Mouse (Mus musculus) spleen, postnatal 36 days (tissue): ENCODE measurements at regions not wholly inside any gene's neighbourhood (a gene's known extent, or its start where the extent isn't known, plus 50 kb on each side); places are given as distances from the start of the nearest gene placed in this dataset.

Experiments
- DNase-seq, 2 experiments: peaks; one replicate each; pipeline ENCODE4 v3.0.0; 2022; ENCODE audit warnings: low spot score in 2 of 2, mixed read lengths in 1 of 2

DNA sequence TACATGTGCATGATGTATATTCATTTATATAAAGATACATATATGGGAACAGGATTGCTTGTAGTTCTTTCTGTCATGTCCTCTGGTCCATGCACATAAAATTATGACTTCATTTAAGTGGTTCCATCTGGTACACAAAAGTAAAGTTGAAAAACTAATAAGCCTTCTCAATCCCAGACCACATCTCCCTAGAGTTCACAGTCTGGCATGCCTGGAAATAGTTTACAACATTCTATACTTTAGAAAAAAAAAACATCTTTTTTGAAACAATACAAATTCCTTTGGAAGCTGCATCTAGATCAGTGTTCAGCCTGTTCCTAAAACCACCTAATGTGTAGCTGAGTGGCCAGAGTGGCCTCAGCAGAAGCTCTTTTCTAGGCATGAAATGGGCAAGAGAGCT, 578.2 kb upstream of the Marcks start:
- DNase-seq, result no peak

DNA sequence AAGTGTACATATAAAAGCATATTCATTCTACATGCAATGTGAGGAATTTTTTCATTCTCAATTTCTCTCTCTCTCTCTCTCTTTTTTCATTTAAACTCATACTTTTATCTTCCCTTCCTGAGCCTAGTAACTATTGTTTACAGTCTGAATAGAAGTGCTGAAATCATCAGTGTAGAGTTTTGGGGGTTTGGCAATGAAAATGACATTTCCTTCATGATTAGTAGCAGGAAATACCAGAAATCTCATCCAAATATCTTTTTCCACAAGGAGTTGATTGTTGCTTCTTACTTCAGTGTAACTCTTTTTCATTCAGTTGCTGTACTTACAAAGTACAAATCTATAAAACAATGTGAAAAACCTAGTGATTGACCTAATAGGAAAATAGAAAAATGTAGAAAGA, 572.7 kb upstream of the Marcks start:
- DNase-seq, result no peak

DNA sequence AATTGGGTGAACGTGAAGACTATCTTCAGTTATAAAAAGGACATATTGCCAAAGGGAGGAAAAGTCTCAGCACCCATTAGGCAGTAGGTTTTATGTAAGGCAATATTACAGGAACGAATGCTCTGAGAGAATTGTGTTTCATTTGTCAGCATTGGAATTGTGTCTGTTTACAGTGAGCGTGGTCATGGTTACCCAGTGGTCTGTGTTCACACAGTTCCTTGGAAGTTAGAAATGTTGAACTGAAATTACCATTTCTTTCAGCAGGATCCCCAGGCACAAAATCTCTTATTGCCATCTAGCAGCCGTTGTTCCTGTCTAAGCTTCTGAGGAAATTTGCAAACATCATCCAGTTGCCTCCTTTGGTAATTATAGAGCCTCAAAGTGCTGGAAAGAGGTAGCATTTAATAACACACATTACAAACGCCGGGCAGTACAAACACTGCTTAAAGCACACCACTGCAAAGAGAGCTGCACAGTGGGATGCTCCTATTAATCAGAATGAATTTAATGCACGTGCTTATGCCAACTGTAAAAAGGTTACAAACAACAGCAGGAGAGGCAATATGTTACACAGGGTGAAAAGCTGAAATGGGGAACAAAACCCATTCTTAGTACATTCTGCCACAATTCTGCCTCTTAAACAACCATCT, 555.4 kb upstream of the Marcks start:
- DNase-seq, result no peak

DNA sequence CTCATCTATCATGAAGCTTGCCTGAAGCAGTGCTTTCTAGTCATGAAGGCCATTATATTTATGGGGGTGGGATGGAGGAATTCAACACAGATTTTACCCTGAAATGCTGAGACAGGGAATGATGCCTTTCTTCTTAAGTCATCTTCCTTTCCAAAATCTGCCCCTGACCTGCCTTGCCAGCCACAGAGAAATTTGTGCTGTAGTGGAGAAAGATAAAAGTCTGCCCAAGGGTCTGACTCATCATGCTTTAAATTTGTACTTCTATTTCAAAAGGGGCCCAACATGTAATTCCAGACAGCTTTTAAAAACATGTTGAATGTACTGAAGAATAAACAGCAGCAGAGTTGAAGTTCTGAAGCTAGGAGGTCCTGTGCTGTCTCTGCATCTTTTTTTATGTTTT, 554.1 kb upstream of the Marcks start:
- DNase-seq, result no peak

DNA sequence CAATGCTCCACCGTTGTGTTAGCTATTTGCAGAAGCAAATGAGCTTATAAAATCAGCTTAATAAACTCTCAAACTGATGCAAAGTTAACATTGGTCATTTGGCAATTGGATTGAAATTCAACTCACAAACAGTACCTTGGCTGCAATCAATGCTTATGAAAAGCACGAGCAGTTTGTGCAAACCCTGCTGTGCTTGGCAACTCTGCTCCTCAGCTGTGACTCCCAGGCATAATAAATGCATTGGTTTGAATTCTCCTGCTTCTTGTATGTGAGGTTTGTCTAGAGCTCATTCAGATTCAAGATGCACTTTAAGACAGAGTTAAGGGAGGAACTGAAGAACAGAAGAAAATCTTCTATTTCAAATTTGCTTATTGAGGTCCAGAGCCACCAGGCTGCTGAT, 553.2 kb upstream of the Marcks start:
- DNase-seq, result no peak

DNA sequence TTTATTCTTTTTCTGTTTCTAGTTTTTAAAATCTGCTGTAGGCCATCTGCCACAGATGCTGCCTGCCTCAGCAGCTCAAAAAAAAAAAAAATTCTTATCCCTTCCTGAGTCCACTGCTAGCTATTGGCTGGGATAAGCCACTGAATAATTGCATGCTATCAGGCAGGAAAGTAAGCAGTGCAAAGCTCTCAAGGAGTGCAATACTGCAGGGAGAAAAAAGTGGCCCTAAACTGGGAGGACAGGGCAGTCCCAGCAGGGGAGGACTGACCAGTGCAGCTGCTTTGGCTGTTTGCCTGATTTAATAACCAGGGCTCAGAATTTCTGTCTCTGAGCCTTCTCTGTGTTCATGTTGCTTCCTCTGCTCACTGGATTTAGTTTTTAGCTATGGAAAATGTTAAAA, 544.4 kb upstream of the Marcks start:
- no peak for DNase-seq

DNA sequence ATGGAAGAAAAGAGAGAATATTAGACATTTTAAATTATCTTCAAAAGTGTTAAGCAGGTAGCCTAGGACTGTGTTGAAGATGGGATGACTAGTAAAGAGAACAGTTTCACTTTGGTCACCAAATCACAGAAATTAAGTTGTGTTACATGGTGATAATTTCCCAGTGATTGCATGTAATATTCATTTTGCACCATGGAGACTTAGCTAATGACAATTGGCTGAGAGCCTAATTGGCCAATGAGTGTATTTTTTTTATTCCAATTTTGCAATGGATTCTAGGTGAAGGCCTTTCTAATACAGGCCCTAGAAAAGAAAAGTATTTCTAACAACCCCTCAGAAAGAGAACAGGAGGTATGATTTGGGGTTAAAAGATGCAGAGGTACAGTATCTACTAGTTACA, 541.9 kb upstream of the Marcks start:
- no peak for DNase-seq

DNA sequence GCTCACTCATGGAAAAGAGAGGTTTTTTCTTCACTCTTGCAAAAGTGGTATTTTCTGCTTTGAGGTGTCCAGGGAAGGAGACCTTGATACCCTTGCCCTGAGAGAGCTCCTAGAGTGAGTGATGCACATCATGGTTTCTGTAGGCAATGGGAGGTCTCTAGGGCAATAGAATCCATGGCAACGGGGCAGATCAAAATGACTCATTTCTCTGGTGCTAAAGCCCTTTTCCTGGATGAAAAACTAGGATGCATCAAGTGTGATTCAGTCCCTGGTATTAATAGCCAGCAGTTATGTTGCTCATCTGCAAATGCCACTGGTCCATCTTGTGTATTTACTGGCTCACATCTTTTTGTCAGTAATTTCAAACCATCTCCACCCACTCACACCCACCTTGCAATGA, 539.1 kb upstream of the Marcks start:
- DNase-seq, result no peak

DNA sequence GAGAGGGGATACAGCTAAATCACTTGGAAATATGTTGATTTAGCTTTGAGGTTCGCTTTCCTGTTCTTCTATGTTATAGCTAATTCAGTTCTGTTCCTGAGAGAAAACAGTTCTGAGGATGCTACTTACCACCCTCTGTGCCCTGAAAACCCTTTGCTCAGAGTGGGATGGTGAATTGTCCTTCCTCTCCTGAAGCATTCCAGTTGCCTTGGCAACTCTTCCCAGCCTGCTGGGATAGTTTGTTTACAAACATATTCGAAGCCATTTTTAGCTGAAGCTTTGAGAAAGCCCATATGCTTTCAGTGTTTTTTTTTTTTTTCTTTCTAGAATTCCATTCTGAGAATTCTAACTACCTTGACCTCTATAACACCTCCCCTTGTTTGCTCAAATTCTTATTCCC, 530.1 kb upstream of the Marcks start:
- no peak for DNase-seq

DNA sequence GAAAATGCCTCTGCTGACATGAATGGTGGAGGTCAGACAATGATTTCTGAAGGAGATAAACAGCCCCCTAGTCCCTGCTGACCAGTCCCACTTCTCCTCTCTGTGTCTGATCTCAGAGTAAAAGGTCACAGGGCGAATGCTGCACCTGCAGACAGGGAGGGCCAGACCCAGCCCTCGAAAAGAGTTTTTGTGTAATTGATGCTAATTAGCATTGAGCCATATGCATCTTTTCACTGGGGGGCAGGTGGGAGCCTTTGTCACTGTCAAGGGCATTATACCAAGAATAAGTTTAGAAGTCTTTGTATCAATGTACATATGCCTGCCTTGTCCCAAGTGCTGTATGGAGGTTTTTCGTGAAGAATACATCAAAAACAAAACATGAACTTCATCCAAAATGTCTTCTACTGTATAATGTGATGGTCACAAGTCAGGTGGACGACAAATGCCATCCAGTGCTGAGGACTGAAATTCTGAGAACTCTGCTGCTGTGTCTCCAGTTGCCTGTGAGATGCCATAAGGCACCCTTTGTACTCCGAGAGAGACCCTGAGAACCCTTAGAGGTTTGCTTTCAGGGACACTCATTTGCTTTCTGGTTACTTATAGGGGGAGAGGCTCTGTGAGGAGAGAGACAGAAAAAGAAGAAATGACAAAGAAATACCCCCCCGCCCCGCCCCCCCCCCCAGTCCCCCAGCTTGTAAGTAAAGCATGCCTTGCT, 528.5 kb upstream of the Marcks start:
- no peak for DNase-seq

DNA sequence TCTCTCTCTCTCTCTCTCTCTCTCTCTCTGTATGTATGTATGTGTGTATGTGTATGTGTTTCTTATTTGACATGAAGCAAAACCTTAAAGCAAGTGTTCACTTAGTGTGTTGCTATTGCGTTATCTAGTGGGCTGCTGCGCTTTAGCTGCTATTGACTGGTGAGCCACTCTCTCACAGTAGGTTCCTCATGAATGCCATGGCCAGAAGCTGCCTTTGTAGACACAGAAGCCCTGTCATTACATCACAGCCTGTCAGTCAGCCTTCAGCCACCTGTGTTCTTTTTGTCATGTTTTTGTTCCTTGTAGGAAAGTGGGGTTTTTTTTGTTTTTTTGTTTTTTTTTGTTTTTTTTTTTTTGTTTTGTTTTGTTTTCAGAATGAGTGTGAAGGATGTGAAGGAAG, 527.8 kb upstream of the Marcks start:
- DNase-seq, result no peak

DNA sequence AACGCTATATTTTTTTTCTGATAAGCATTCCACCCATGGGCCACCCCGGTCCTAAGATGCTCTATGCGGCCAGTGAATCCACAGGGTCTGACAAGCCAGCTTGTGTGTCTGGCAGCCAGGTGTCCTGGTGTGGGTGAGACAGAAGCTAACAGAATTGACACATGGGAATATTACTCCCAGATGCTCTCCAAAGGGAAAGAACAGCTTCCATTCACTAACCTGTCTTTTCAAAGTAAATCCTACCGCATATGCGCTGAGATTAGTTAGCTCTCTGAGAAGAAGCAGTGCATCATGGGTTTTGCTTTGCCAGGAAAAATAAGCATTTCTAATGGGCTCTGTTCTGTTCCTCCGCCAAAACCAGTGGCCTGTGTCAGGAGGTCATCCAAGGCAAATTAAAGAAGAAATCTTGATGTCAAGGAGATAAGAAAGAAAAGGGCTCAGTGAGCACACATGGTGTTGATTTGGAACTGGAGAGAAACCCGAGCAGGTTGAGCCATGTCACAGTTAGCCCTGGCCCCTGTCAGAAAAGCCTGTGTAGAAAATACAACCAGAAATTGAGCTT, 498.4 kb upstream of the Marcks start:
- no peak for DNase-seq

DNA sequence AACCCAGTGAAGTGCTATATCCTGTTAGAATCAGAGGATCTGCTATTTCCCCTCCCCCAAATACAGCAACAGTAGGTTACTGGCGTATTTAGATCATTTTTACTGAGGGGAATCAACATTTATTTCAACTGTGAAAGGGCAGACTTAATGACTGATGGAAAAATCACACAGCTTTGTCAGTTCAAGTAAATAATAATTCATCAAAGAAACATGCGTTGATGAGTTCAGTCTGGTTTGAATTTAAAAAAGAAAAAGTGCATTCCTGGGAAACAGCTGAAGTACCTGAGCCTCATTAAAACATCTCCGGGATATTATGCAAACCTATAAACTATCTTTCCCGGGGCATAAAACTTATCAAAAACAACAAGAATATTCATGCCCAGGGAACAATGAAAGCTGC, 497.7 kb upstream of the Marcks start:
- DNase-seq, result no peak

DNA sequence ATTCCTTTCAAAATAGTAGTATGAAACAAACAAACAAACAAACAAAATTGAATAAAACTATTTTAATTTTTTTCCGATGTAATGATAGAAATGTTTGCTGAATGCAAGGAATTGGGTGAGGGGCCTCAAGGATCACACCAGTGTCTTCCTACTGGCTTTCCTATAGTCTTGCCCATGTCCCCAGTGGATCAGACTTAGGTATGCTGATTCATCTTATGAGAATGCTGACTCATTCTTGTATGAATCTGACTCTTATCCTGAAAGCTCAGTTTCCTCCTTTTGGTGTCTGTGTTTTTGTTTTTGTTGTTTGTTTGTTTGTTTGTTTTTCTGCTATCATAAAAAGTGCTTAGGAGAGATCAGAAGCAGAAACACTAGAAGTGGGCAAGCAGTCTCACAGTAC, 491.7 kb upstream of the Marcks start:
- no peak for DNase-seq

DNA sequence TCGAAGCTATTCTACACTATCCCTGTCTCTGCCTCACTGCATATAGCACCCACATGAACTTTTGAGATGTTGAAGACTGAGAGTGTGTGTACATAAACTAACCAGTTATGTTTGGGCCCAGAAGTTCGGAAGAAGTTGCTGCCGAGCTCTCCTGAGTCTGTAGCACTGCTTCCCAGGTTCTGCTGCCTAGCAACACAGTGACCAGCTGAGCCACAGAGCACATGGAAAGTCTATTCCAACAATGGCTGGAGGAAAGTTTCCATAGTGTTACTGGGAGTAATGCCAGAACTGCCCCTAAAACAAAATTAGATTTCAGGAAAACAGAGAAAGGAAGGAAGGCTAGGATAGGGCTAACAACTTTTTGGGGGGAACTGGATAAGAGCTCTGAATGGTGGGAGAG, 489.2 kb upstream of the Marcks start:
- no peak for DNase-seq

DNA sequence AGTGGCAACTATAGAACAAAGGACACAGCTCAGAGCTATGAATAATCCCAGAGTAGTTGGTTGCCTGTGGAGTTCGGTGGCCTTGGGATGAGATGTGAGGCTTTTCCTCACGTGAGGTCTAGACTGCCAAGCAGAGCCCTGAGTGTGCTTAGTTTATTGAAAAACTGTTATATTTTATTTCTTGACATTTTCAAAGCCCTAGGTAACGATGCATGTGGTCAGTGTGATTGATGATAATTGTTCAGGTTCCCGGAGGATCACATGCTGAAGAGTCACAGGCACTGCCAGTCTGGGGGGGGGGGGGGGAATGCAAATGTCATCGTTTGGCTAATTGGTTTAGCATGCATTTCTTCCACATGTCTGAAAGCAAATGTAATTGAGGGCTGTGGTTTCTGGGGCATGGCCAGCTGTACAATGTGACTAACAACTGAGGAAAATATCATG, 488.1 kb upstream of the Marcks start:
- DNase-seq, result no peak

DNA sequence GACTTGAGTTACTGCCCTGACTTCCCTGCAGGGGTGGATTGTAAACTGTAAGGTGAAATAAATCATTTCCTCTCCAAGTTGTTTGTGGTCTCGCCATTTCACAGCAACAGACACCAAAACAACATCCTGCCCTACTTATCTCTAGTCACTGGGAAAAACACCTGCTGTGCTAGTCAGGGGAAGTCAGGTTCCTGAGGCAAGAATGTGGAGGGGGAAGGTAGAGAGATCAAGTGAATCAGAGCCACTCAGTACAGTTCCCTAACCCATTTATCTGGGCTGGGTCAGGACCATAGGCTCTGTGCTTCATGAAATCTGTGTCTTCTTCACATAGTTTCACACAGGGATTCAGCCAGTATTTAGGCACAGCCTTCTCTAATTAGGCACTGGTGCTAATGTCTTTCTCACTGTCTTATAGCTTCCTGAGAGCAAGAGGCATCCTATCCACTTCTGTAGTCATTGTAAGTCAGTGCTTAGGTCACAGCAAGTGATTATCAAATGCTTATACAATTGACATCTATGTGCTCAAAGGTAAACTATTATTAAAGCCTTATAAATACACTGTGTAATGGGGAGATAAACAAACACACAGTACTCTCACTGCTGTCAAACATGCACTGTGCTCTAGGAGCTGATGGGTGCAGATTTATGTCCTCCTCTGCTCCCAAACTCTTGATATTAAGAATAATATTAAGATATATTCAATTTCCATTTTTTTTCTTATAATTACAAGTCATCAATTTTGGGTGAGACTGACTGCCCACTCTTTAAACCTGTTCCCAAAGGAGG, 487.4 kb upstream of the Marcks start:
- DNase-seq, result no peak

DNA sequence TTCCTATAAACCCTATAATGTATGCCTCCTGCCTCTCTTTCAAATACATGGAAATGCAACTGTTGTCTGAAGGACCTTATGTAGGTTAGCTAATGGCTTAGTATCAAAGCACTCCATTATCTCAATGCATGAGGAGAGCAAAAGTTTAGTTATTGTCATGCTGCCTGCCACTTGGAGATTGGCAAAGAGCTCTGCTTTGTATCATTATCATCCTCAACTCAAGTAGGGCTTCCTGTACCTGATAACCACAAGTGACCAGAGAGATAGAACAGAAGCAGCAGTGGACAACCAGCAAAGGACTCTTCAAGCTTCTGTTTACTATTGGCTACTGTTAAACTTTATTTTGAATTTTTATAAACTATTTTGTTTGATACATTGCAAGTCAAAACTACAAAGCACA, 484.3 kb upstream of the Marcks start:
- no peak for DNase-seq

DNA sequence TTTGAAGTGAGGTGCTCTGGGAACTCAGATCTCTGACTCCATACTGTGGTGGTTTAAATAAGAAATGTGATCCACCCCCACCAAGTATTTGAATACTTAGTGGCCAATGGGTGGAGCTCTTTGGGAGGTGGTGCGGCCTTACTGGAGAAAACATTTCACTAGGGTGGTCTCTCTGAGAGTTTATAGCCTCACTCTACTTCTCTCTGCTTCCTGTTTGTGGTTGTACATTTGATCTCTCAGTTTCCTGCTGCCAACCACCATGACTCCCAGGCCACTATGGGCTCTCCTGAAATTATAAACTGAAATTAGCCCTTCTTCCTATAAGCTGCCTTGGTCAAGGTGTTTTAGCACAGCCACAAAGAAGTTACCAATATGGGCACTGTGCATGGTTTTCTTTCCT, 479.9 kb upstream of the Marcks start:
- no peak for DNase-seq

DNA sequence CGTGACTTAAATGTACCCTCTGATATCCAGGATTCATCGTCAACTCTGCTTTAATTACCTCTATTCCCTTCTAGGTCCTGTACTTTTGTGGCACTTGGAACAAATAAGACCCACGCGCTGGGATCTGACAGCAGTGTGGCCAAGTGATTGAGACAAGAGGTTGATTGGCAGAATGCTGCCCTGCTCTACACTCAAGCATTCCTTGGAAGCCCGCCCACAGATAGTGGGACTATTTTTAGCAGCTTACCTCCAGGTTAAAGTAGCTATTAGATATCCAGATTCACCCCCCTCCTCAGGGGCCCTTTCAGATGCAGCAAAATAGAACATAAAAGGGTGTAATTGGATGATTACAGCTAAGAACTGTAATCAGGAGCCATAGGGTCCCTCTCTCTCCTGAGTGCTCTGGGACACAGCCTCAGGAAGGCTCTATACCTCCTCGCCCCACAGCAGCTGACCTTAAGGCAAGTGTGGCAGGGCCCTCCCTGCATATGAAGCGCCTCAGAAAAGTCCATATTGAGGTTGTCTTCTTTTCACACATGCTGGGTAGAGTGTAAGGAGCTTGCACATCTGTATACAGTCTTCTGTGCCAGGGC, 479.1 kb upstream of the Marcks start:
- no peak for DNase-seq

DNA sequence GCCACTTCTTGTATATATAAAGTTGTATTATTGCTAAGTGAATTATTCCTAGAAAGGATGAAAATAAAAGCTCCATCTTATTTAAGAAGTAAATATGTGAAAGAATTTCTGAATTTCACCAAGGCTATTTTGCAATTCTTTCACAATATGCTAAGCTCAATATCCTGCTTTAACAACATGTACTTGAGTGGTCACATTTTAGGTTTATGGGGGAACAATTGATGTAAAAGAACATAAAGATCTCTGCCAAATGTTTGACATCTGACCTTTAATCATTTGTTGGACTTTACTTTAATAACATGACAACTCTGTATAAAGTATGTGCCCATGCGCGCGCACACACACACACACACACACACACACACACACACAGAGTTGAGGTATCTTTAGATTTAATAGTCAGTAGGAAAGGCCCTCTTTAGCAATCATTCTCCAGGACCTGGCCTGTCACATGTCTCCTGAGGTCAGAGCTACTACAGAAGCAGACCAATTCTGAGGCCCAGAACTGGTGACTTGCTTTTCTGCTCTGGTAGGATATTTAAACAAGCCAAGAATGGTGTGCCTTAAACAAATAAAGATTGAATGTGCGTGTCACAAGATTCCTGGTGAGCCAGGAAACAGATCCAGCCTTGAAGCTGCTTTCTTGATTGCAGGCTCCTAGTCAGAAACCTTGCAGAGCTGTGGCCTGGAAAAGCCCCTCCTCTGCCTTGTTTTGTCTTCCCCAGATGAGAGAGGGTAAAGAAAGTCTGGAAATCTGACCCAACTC, 477.4 kb upstream of the Marcks start:
- DNase-seq, result no peak

DNA sequence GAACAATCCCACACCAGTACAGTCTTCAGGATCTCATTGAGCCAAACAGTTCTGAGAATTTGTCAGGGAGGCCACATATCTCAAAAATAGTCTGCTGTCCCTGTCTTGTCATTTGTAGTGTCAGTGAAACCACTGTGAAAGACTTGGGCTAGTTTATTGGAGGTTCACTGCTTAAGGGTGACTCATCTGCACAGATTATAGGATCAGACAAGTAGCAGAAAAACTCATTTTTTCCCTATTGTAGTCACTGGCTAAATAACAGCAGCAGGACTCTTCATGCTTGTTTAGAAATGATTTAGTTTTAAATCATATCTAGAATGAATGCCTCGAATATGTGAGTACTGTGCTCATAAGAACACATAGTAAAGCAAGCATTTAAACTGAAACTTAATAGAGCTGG, 475.2 kb upstream of the Marcks start:
- DNase-seq, result no peak
